Mouse (Mus musculus): ENCODE measurements around the gene Tex2.
"Not testable (repeated sequence)": the region's sequence is repeated elsewhere in the genome, so short reads cannot be mapped to it uniquely, and the experiment has no call there.

Gene Tex2

GRCm38 (mm10) chr11:106618768-106619167, 5.5 kb upstream of the Tex2 start:
- not testable (repeated sequence) for DNase-seq (ENCODE audit: low spot score in 2 of 2)

GRCm38 (mm10) chr11:106617821-106618580, 4.8 kb upstream of the Tex2 start:
- no peak for DNase-seq (ENCODE audit: low spot score in 2 of 2)

- DNase-seq (ENCODE audit: low spot score in 2 of 2) = no peak
These were observed 2.3 kb upstream of the Tex2 start for GRCm38 (mm10) chr11:106615561-106615960.

GRCm38 (mm10) chr11:106614339-106614645, 1.1 kb upstream of the Tex2 start:
- no peak for DNase-seq (ENCODE audit: low spot score in 2 of 2)

- DNase-seq (ENCODE audit: low spot score in 2 of 2) = no peak
These were observed 565 bp upstream of the Tex2 start for GRCm38 (mm10) chr11:106613638-106614338.

- DNase-seq (ENCODE audit: low spot score in 2 of 2) = peak; percentile 24 to 39
These were observed 838 bp downstream of the Tex2 start for GRCm38 (mm10) chr11:106612209-106612960.

GRCm38 (mm10) chr11:106609731-106610130, 3.5 kb downstream of the Tex2 start:
- DNase-seq (ENCODE audit: low spot score in 2 of 2) = no peak

GRCm38 (mm10) chr11:106607316-106607715, 5.9 kb downstream of the Tex2 start:
- DNase-seq (ENCODE audit: low spot score in 2 of 2) = no peak

- no peak for DNase-seq (ENCODE audit: low spot score in 2 of 2)
These were observed 7.2 kb downstream of the Tex2 start for GRCm38 (mm10) chr11:106606042-106606441.

- no peak for DNase-seq (ENCODE audit: low spot score in 2 of 2)
These were observed 10.0 kb downstream of the Tex2 start for GRCm38 (mm10) chr11:106603230-106603629.

- DNase-seq (ENCODE audit: low spot score in 2 of 2) = no peak
These were observed 13.1 kb downstream of the Tex2 start for GRCm38 (mm10) chr11:106600124-106600523.

GRCm38 (mm10) chr11:106599345-106599744, 13.9 kb downstream of the Tex2 start:
- no peak for DNase-seq (ENCODE audit: low spot score in 2 of 2)

GRCm38 (mm10) chr11:106598339-106598738, 14.9 kb downstream of the Tex2 start:
- no peak for DNase-seq (ENCODE audit: low spot score in 2 of 2)

GRCm38 (mm10) chr11:106597737-106598330, 15.4 kb downstream of the Tex2 start:
- no peak for DNase-seq (ENCODE audit: low spot score in 2 of 2)

GRCm38 (mm10) chr11:106591183-106591582, 22.0 kb downstream of the Tex2 start:
- no peak for DNase-seq (ENCODE audit: low spot score in 2 of 2)

GRCm38 (mm10) chr11:106590143-106590542, 23.1 kb downstream of the Tex2 start:
- no peak for DNase-seq (ENCODE audit: low spot score in 2 of 2)

- DNase-seq (ENCODE audit: low spot score in 2 of 2) = no peak
These were observed 24.4 kb downstream of the Tex2 start for GRCm38 (mm10) chr11:106588781-106589180.

GRCm38 (mm10) chr11:106587786-106588519, 25.3 kb downstream of the Tex2 start:
- no peak for DNase-seq (ENCODE audit: low spot score in 2 of 2)

- no peak for DNase-seq (ENCODE audit: low spot score in 2 of 2)
These were observed 29.4 kb downstream of the Tex2 start for GRCm38 (mm10) chr11:106583801-106584200.

GRCm38 (mm10) chr11:106581357-106581756, 31.9 kb downstream of the Tex2 start:
- DNase-seq (ENCODE audit: low spot score in 2 of 2) = no peak

GRCm38 (mm10) chr11:106580468-106580867, 32.8 kb downstream of the Tex2 start:
- DNase-seq (ENCODE audit: low spot score in 2 of 2) = peak in 1 of 2 experiments; percentile 38

Data from urinary bladder, postnatal 36 days (tissue).